Mouse (Mus musculus) lung, adult 18-20 months (tissue): ENCODE measurements around the gene Gng3.
"Not testable (repeated sequence)": the region's sequence is repeated elsewhere in the genome, so short reads cannot be mapped to it uniquely, and the experiment has no call there.

Experiments
- DNase-seq, 2 experiments: peaks; one replicate each; pipeline ENCODE4 v3.0.0; 2022; ENCODE audit warnings: mixed read lengths in 2 of 2

The Gng3 gene

GRCm38 (mm10) chr19:8844371-8845129 lies 5.6 kb upstream of the Gng3 start:
- peak; percentile 72 to 82 for DNase-seq

GRCm38 (mm10) chr19:8842961-8843360 lies 4.0 kb upstream of the Gng3 start:
- peak; percentile 55 to 67 for DNase-seq

GRCm38 (mm10) chr19:8841012-8841411 lies 2.0 kb upstream of the Gng3 start:
- no peak for DNase-seq

- peak; percentile 84 to 86 for DNase-seq
Observed at GRCm38 (mm10) chr19:8839908-8840791, 1.2 kb upstream of the Gng3 start.

GRCm38 (mm10) chr19:8838041-8838730 lies 808 bp downstream of the Gng3 start:
- DNase-seq = no peak

- peak; percentile 82 to 84 for DNase-seq
Observed at GRCm38 (mm10) chr19:8837251-8837791, 1.7 kb downstream of the Gng3 start, which contains the start of gene Bscl2. Gene Bscl2 (plus strand): TSS chr19:8837467.

GRCm38 (mm10) chr19:8836327-8836726 lies 2.7 kb downstream of the Gng3 start:
- not testable (repeated sequence) for DNase-seq

- no peak for DNase-seq
Observed at GRCm38 (mm10) chr19:8832971-8833370, 6.0 kb downstream of the Gng3 start.

- DNase-seq = no peak
Observed at GRCm38 (mm10) chr19:8831262-8831661, 7.7 kb downstream of the Gng3 start.

- no peak for DNase-seq
Observed at GRCm38 (mm10) chr19:8830664-8831063, 8.3 kb downstream of the Gng3 start.

GRCm38 (mm10) chr19:8829660-8830059 lies 9.3 kb downstream of the Gng3 start, which contains the start of gene AC129217.1:
Gene AC129217.1 (plus strand): TSS chr19:8829773.
- DNase-seq = peak in 1 of 2 experiments; percentile 12

- DNase-seq = no peak
Observed at GRCm38 (mm10) chr19:8822696-8823095, 16.3 kb downstream of the Gng3 start.

- DNase-seq = no peak
Observed at GRCm38 (mm10) chr19:8821146-8821545, 17.8 kb downstream of the Gng3 start.

- no peak for DNase-seq
Observed at GRCm38 (mm10) chr19:8820424-8820956, 18.5 kb downstream of the Gng3 start.

- DNase-seq = peak; percentile 99
Observed at GRCm38 (mm10) chr19:8819596-8820423, 19.2 kb downstream of the Gng3 start, which contains the start of gene Hnrnpul2. Gene Hnrnpul2 (plus strand): TSS chr19:8820010.

- DNase-seq = peak; percentile 99
Observed at GRCm38 (mm10) chr19:8818801-8819595, 20.0 kb downstream of the Gng3 start, which contains the start of gene Ttc9c. Gene Ttc9c (minus strand): TSS chr19:8819333.

- DNase-seq = no peak
Observed at GRCm38 (mm10) chr19:8818301-8818798, 20.6 kb downstream of the Gng3 start.

GRCm38 (mm10) chr19:8817001-8817400 lies 22.0 kb downstream of the Gng3 start:
- DNase-seq = no peak

GRCm38 (mm10) chr19:8815812-8816211 lies 23.2 kb downstream of the Gng3 start:
- no peak for DNase-seq

GRCm38 (mm10) chr19:8806810-8807209 lies 32.2 kb downstream of the Gng3 start:
- DNase-seq = no peak
